Mouse (Mus musculus) MEL (cell line): Measurements from ENCODE around the gene Apoa5. TPM values are rescaled to one million over a fixed set of nuclear protein-coding genes. Genes with fewer than 3 reads are reported as not detected.

Experiments used
- DNase-seq: peaks from one replicate; pipeline ENCODE4 v3.0.0; 2011; ENCODE audit warnings: low read depth, low spot score
- H3K27ac ChIP-seq: 2 replicates; pipeline ENCODE4 v1.5.1; 2012; ENCODE audit warnings: low read depth, mild to moderate bottlenecking, control low read depth, low read length, moderate library complexity; ENCODE audit not compliant: control insufficient read depth
- H3K27me3 ChIP-seq, 2 experiments: fragments of 150-350 bp in 1 of 2; sonication (generic) in 1 of 2; 2 replicates each; pipeline ENCODE4 v1.6.1; 2012; ENCODE audit warnings: low read length in 2 of 2, mild to moderate bottlenecking in 2 of 2, improper control_type of control experiment in 1 of 2, moderate library complexity in 1 of 2; ENCODE audit not compliant: insufficient read depth in 2 of 2, control insufficient read depth in 1 of 2
- H3K36me3 ChIP-seq, 2 experiments: 2 replicates each; pipeline ENCODE4 v1.6.1; 2012 to 2014; ENCODE audit warnings: low read length in 2 of 2, improper control_type of control experiment in 1 of 2, inconsistent platforms in 1 of 2, mild to moderate bottlenecking in 1 of 2; ENCODE audit not compliant: insufficient read depth in 2 of 2, control insufficient read depth in 1 of 2
- H3K4me1 ChIP-seq, 2 experiments: fragments of 150-350 bp in 1 of 2; sonication (generic) in 1 of 2; 2 replicates each; pipeline ENCODE4 v1.6.1; 2012; ENCODE audit warnings: low read length in 2 of 2, improper control_type of control experiment in 1 of 2, mild to moderate bottlenecking in 1 of 2; ENCODE audit not compliant: insufficient read depth in 2 of 2, control insufficient read depth in 1 of 2
- H3K4me3 ChIP-seq, 2 experiments: fragments of 150-350 bp in 1 of 2; sonication (generic) in 1 of 2; 2 replicates each; pipeline ENCODE4 v1.5.1; 2012; ENCODE audit warnings: low read depth in 2 of 2, low read length in 2 of 2, mild to moderate bottlenecking in 2 of 2, moderate library complexity in 2 of 2, control low read depth in 1 of 2, improper control_type of control experiment in 1 of 2; ENCODE audit not compliant: control insufficient read depth in 1 of 2, insufficient read depth in 1 of 2
- H3K79me2 ChIP-seq: 2 replicates; pipeline ENCODE4 v1.6.1; 2012; ENCODE audit warnings: mild to moderate bottlenecking, low read length, moderate library complexity; ENCODE audit not compliant: control insufficient read depth, poor library complexity, insufficient read depth
- H3K9ac ChIP-seq: 2 replicates; pipeline ENCODE4 v1.6.1; 2012; ENCODE audit warnings: low read depth, mild to moderate bottlenecking, control low read depth, low read length, moderate library complexity; ENCODE audit not compliant: control insufficient read depth, poor library complexity, severe bottlenecking
- H3K9me3 ChIP-seq: fragments of 150-350 bp; sonication (generic); replicated peaks from 2 replicates; pipeline ENCODE4 v1.6.1; 2012; ENCODE audit warnings: mild to moderate bottlenecking, low read length, improper control_type of control experiment, moderate library complexity; ENCODE audit not compliant: insufficient read depth
- BHLHE40 ChIP-seq: IDR thresholded peaks from 2 replicates; pipeline ENCODE4 v1.6.1; 2012; ENCODE audit warnings: low read depth, mild to moderate bottlenecking, inconsistent platforms, low read length, improper control_type of control experiment, borderline replicate concordance
- CHD1 ChIP-seq: IDR thresholded peaks from 2 replicates; pipeline ENCODE4 v1.6.1; 2012; ENCODE audit warnings: low read depth, mild to moderate bottlenecking, inconsistent platforms, low read length, improper control_type of control experiment
- CTCF ChIP-seq, 3 experiments: IDR thresholded peaks in 2 of 3; conservative IDR thresholded peaks in 1 of 3; 2 replicates each; pipeline ENCODE4 v1.5.1; 2011 to 2012; ENCODE audit warnings: low read length in 3 of 3, low read depth in 2 of 3, mild to moderate bottlenecking in 2 of 3, improper control_type of control experiment in 1 of 3, inconsistent platforms in 1 of 3, mixed read lengths in 1 of 3, moderate library complexity in 1 of 3; ENCODE audit not compliant: control insufficient read depth in 1 of 3, insufficient read depth in 1 of 3, poor library complexity in 1 of 3, severe bottlenecking in 1 of 3
- E2F4 ChIP-seq: IDR thresholded peaks from 2 replicates; pipeline ENCODE4 v1.6.1; 2011; ENCODE audit warnings: low read depth, low read length, improper control_type of control experiment, borderline replicate concordance
- ELF1 ChIP-seq: IDR thresholded peaks from 2 replicates; pipeline ENCODE4 v1.6.1; 2014; ENCODE audit warnings: low read depth, mild to moderate bottlenecking, inconsistent platforms, low read length, improper control_type of control experiment, moderate library complexity
- ETS1 ChIP-seq: IDR thresholded peaks from 2 replicates; pipeline ENCODE4 v1.6.1; 2012; ENCODE audit warnings: low read depth, mild to moderate bottlenecking, inconsistent platforms, low read length, improper control_type of control experiment, moderate library complexity
- GABPA ChIP-seq: IDR thresholded peaks from 2 replicates; pipeline ENCODE4 v1.6.1; 2012; ENCODE audit warnings: low read depth, mild to moderate bottlenecking, inconsistent platforms, low read length, improper control_type of control experiment, moderate library complexity
- GATA1 ChIP-seq: IDR thresholded peaks from 2 replicates; pipeline ENCODE4 v1.6.1; 2011; ENCODE audit warnings: low read depth, low read length, improper control_type of control experiment
- HCFC1 ChIP-seq: IDR thresholded peaks from 2 replicates; pipeline ENCODE4 v1.6.1; 2012; ENCODE audit warnings: low read depth, mild to moderate bottlenecking, inconsistent platforms, low read length, improper control_type of control experiment, moderate library complexity
- JUND ChIP-seq: IDR thresholded peaks from 2 replicates; pipeline ENCODE4 v1.6.1; 2011; ENCODE audit warnings: low read depth, mild to moderate bottlenecking, improper control_type of control experiment, low read length
- KAT2A ChIP-seq: conservative IDR thresholded peaks from 2 replicates; pipeline ENCODE4 v1.6.1; 2012; ENCODE audit warnings: low read depth, low read length, improper control_type of control experiment, inconsistent platforms
- MAFK ChIP-seq: IDR thresholded peaks from 2 replicates; pipeline ENCODE4 v1.6.1; 2011; ENCODE audit warnings: low read depth, mild to moderate bottlenecking, low read length, improper control_type of control experiment, borderline replicate concordance
- MAX ChIP-seq: IDR thresholded peaks from 2 replicates; pipeline ENCODE4 v1.6.1; 2011; ENCODE audit warnings: low read length, improper control_type of control experiment
- MAZ ChIP-seq: IDR thresholded peaks from 2 replicates; pipeline ENCODE4 v1.6.1; 2012; ENCODE audit warnings: low read depth, mild to moderate bottlenecking, inconsistent platforms, low read length, improper control_type of control experiment
- MEF2A ChIP-seq: IDR thresholded peaks from 2 replicates; pipeline ENCODE4 v1.6.1; 2014; ENCODE audit warnings: low read depth, mild to moderate bottlenecking, inconsistent platforms, low read length, improper control_type of control experiment; ENCODE audit not compliant: poor library complexity, insufficient replicate concordance, severe bottlenecking; ENCODE audit errors: extremely low read depth
- MXI1 ChIP-seq: IDR thresholded peaks from 2 replicates; pipeline ENCODE4 v1.6.1; 2011; ENCODE audit warnings: mild to moderate bottlenecking, low read depth, low read length, improper control_type of control experiment
- MYB ChIP-seq: IDR thresholded peaks from 2 replicates; pipeline ENCODE4 v1.6.1; 2011; ENCODE audit warnings: mild to moderate bottlenecking, low read depth, low read length, improper control_type of control experiment
- MYC ChIP-seq: IDR thresholded peaks from 2 replicates; pipeline ENCODE4 v1.6.1; 2011; ENCODE audit warnings: low read depth, mild to moderate bottlenecking, low read length, improper control_type of control experiment, moderate library complexity
- NELFE ChIP-seq: IDR thresholded peaks from 2 replicates; pipeline ENCODE4 v1.6.1; 2011; ENCODE audit warnings: low read depth, low read length, improper control_type of control experiment
- NRF1 ChIP-seq: IDR thresholded peaks from 2 replicates; pipeline ENCODE4 v1.6.1; 2014; ENCODE audit warnings: low read depth, mild to moderate bottlenecking, inconsistent platforms, low read length, improper control_type of control experiment, moderate library complexity; ENCODE audit not compliant: poor library complexity, insufficient read depth, severe bottlenecking
- POLR2A ChIP-seq, 2 experiments: IDR thresholded peaks; 2 replicates each; pipeline ENCODE4 v1.6.1; 2011 to 2012; ENCODE audit warnings: low read length in 2 of 2, mild to moderate bottlenecking in 2 of 2, control low read depth in 1 of 2, improper control_type of control experiment in 1 of 2, low read depth in 1 of 2, moderate library complexity in 1 of 2; ENCODE audit not compliant: control insufficient read depth in 1 of 2, insufficient read depth in 1 of 2, poor library complexity in 1 of 2
- POLR2AphosphoS2 ChIP-seq: IDR thresholded peaks from 2 replicates; pipeline ENCODE4 v1.6.1; 2011; ENCODE audit warnings: low read length, improper control_type of control experiment
- POLR2AphosphoS5 ChIP-seq: IDR thresholded peaks from 2 replicates; pipeline ENCODE4 v1.6.1; 2012; ENCODE audit warnings: low read depth, borderline replicate concordance, mild to moderate bottlenecking, inconsistent platforms, low read length, moderate library complexity, mixed read lengths
- RAD21 ChIP-seq: IDR thresholded peaks from 2 replicates; pipeline ENCODE4 v1.6.1; 2011; ENCODE audit warnings: mild to moderate bottlenecking, low read depth, low read length, improper control_type of control experiment
- RCOR1 ChIP-seq: IDR thresholded peaks from 2 replicates; pipeline ENCODE4 v1.6.1; 2012; ENCODE audit warnings: low read depth, mild to moderate bottlenecking, inconsistent platforms, low read length, improper control_type of control experiment
- SIN3A ChIP-seq: IDR thresholded peaks from 2 replicates; pipeline ENCODE4 v1.6.1; 2012; ENCODE audit warnings: low read length, improper control_type of control experiment, inconsistent platforms
- SMC3 ChIP-seq: IDR thresholded peaks from 2 replicates; pipeline ENCODE4 v1.6.1; 2011; ENCODE audit warnings: low read depth, low read length, improper control_type of control experiment
- TAL1 ChIP-seq: IDR thresholded peaks from 2 replicates; pipeline ENCODE4 v1.6.1; 2012; ENCODE audit warnings: mild to moderate bottlenecking, inconsistent platforms, low read length, moderate library complexity, mixed read lengths
- TBP ChIP-seq: IDR thresholded peaks from 2 replicates; pipeline ENCODE4 v1.8.0; 2011; ENCODE audit warnings: low read depth, low read length, improper control_type of control experiment
- TCF12 ChIP-seq: IDR thresholded peaks from 2 replicates; pipeline ENCODE4 v1.6.1; 2014; ENCODE audit warnings: low read depth, mild to moderate bottlenecking, inconsistent platforms, low read length, improper control_type of control experiment, moderate library complexity
- USF1 ChIP-seq: IDR thresholded peaks from 2 replicates; pipeline ENCODE4 v1.6.1; 2014; ENCODE audit warnings: low read depth, mild to moderate bottlenecking, inconsistent platforms, low read length, improper control_type of control experiment, moderate library complexity
- USF2 ChIP-seq, 2 experiments: IDR thresholded peaks; 2 replicates each; pipeline ENCODE4 v1.6.1; 2011 to 2012; ENCODE audit warnings: improper control_type of control experiment in 2 of 2, low read length in 2 of 2, borderline replicate concordance in 1 of 2, inconsistent platforms in 1 of 2, low read depth in 1 of 2, mild to moderate bottlenecking in 1 of 2; ENCODE audit not compliant: insufficient read depth in 1 of 2
- ZC3H11A ChIP-seq: IDR thresholded peaks from 2 replicates; pipeline ENCODE4 v1.6.1; 2012; ENCODE audit warnings: low read depth, mild to moderate bottlenecking, inconsistent platforms, low read length, improper control_type of control experiment
- ZKSCAN1 ChIP-seq: IDR thresholded peaks from 2 replicates; pipeline ENCODE4 v1.6.1; 2012; ENCODE audit warnings: low read depth, mild to moderate bottlenecking, inconsistent platforms, low read length, improper control_type of control experiment, moderate library complexity
- ZMIZ1 ChIP-seq: IDR thresholded peaks from 2 replicates; pipeline ENCODE4 v1.6.1; 2012; ENCODE audit warnings: low read depth, mild to moderate bottlenecking, inconsistent platforms, low read length, improper control_type of control experiment, moderate library complexity
- ZNF384 ChIP-seq: IDR thresholded peaks from 2 replicates; pipeline ENCODE4 v1.6.1; 2012; ENCODE audit warnings: low read depth, mild to moderate bottlenecking, inconsistent platforms, low read length, improper control_type of control experiment
- polyA plus RNA-seq, 2 experiments: library from polyadenylated mRNA; stranded (reverse) in 1 of 2; unstranded in 1 of 2; fragments of >175 nt in 1 of 2; fragments of >200 nt in 1 of 2; gene quantifications; 2 replicates each; pipeline versions ENCODE4 v1.2.1 to v1.2.4; 2012; ENCODE audit warnings: low replicate concordance in 2 of 2, low read depth in 1 of 2; ENCODE audit not compliant: insufficient read length in 2 of 2, insufficient read depth in 1 of 2, missing spikeins in 1 of 2
- total RNA-seq: library from RNA; depleted of rRNA; stranded (reverse); fragments of 300-350 nt; gene quantifications from 2 replicates; pipeline ENCODE4 v1.2.3, GENCODE M21; 2012

The Apoa5 gene
- total and polyA plus RNA-seq, 3 experiments: 0.04 TPM; not detected in 2

- Histone ChIP-seq H3K36me3 (peaks cover 14 to 19% of the 10 kb centered on the region in 2 experiments), H3K4me3 (peak within 1 kb of the TSS; percentile 79 to 89), H3K4me1 (peaks cover 5 to 14% of the 10 kb centered on the region in 2 experiments; a peak in 3 of 4 replicates), H3K27me3 (no peaks in the 10 kb centered on the region), H3K79me2 (peaks cover 30% of the 10 kb centered on the region), H3K9ac (peak within 1 kb of the TSS; percentile 90), H3K27ac (peak within 1 kb of the TSS; percentile 88), H3K9me3 (no peaks in the 10 kb centered on the region)
- DNase-seq: peak; percentile 98
- TF ChIP-seq GATA1: no peak
- TF ChIP-seq SIN3A: peak; percentile 98
- no peak for TF ChIP-seq MYB
- TF ChIP-seq CHD1: no peak; the same call in 1 of the 2 replicates
- TF ChIP-seq E2F4: no peak
- TF ChIP-seq HCFC1: peak; percentile 92
- TF ChIP-seq JUND: no peak
- TF ChIP-seq GABPA: no peak
- no peak for TF ChIP-seq USF2 (IDR thresholded peaks at IDR 0.05; ENCODE audit: borderline replicate concordance in 1 of 2, insufficient read depth in 1 of 2, low read depth in 1 of 2, low read length in 2 of 2)
- TF ChIP-seq MEF2A: no peak
- TF ChIP-seq ZMIZ1: no peak
- TF ChIP-seq RAD21: no peak
- TF ChIP-seq POLR2AphosphoS5: no peak
- TF ChIP-seq TAL1: no peak
- TF ChIP-seq ELF1: peak; percentile 97
- peak; percentile 90 to 92 for TF ChIP-seq POLR2A (IDR thresholded peaks at IDR 0.05; ENCODE audit: control insufficient read depth in 1 of 2, insufficient read depth in 1 of 2, low read depth in 1 of 2, low read length in 2 of 2, poor library complexity in 1 of 2)
- TF ChIP-seq MXI1: peak; percentile 98
- peak; percentile 82; the same call in 1 of the 2 replicates for TF ChIP-seq MAX
- peak; percentile 43; the same call in 1 of the 2 replicates for TF ChIP-seq RCOR1
- TF ChIP-seq USF1: peak; percentile 12; the same call in 1 of the 2 replicates
- TF ChIP-seq ZKSCAN1: no peak
- TF ChIP-seq MYC: peak; percentile 61; the same call in 1 of the 2 replicates
- TF ChIP-seq TBP: peak; percentile 91
- no peak for TF ChIP-seq ZNF384
- TF ChIP-seq NELFE: peak; percentile 84
- TF ChIP-seq CTCF (IDR thresholded peaks at IDR 0.05 in 2 of 3, conservative IDR thresholded peaks at IDR 0.05 in 1 of 3; ENCODE audit: control insufficient read depth in 1 of 3, insufficient read depth in 1 of 3, low read depth in 2 of 3, low read length in 3 of 3, poor library complexity in 1 of 3, severe bottlenecking in 1 of 3): peak; percentile 11 to 37 (median 32); a peak in 3 of 6 replicates
- TF ChIP-seq ZC3H11A: no peak
- TF ChIP-seq BHLHE40: no peak
- TF ChIP-seq TCF12: peak; percentile 61; the same call in 1 of the 2 replicates
- no peak for TF ChIP-seq NRF1
- 0 out of 2 replicates have a peak, but pooled peaks have one; percentile 25 for TF ChIP-seq POLR2AphosphoS2
- no peak for TF ChIP-seq ETS1
- peak; percentile 46; the same call in 1 of the 2 replicates for TF ChIP-seq KAT2A
- no peak; the same call in 1 of the 2 replicates for TF ChIP-seq MAZ
- TF ChIP-seq SMC3: no peak
- TF ChIP-seq MAFK: no peak
Observed at GRCm38 (mm10) chr9:46272677-46273454, 4.4 kb downstream of the Apoa5 start, which contains the start of gene Zpr1. TSS of gene Zpr1 (plus strand) at chr9:46273064.
